Mouse (Mus musculus) embryonic facial prominence, embryonic 13.5 days (tissue): ENCODE measurements at regions not wholly inside any gene's neighbourhood (a gene's known extent, or its start where the extent isn't known, plus 50 kb on each side); places are given as distances from the start of the nearest gene placed in this dataset.

Experiments
- ATAC-seq: fragments of 200-750 bp; cut with Nextera tagmentation; 2 replicates; pipeline ENCODE4 v1.8.0; 2017; ENCODE audit warnings: low read depth; ENCODE audit not compliant: insufficient number of reproducible peaks, insufficient read depth, low FRiP score, low TSS enrichment
- H3K27ac ChIP-seq: fragments of 300-500 bp; sonication (generic); 2 replicates; pipeline ENCODE4 v1.5.1; 2015; ENCODE audit warnings: moderate library complexity, mild to moderate bottlenecking, inconsistent platforms
- H3K27me3 ChIP-seq: fragments of 300-500 bp; sonication (generic); 2 replicates; pipeline ENCODE4 v1.6.1; 2015; ENCODE audit warnings: mild to moderate bottlenecking, inconsistent platforms
- H3K36me3 ChIP-seq: fragments of 300-500 bp; sonication (generic); 2 replicates; pipeline ENCODE4 v1.6.1; 2015; ENCODE audit warnings: mild to moderate bottlenecking, inconsistent platforms
- H3K4me1 ChIP-seq: fragments of 300-500 bp; sonication (generic); 2 replicates; pipeline ENCODE4 v1.6.1; 2015; ENCODE audit warnings: inconsistent platforms
- H3K4me2 ChIP-seq: fragments of 300-500 bp; sonication (generic); 2 replicates; pipeline ENCODE4 v1.6.1; 2015; ENCODE audit warnings: moderate library complexity, mild to moderate bottlenecking, inconsistent platforms
- H3K4me3 ChIP-seq: fragments of 300-500 bp; sonication (generic); 2 replicates; pipeline ENCODE4 v1.5.1; 2015; ENCODE audit warnings: mild to moderate bottlenecking, inconsistent platforms
- H3K9ac ChIP-seq: fragments of 300-500 bp; sonication (generic); 2 replicates; pipeline ENCODE4 v1.6.1; 2015; ENCODE audit warnings: mild to moderate bottlenecking, inconsistent platforms
- H3K9me3 ChIP-seq: fragments of 300-500 bp; sonication (generic); 2 replicates; pipeline ENCODE4 v1.6.1; 2016; ENCODE audit warnings: inconsistent platforms
- WGBS: fragments of 180-500 bp; shearing (Covaris S2); methylation state at CpG from one replicate; pipeline ENCODE4 v1.1.7; 2015; ENCODE audit warnings: mixed read lengths; 5-methylcytosine and 5-hydroxymethylcytosine counted together

DNA sequence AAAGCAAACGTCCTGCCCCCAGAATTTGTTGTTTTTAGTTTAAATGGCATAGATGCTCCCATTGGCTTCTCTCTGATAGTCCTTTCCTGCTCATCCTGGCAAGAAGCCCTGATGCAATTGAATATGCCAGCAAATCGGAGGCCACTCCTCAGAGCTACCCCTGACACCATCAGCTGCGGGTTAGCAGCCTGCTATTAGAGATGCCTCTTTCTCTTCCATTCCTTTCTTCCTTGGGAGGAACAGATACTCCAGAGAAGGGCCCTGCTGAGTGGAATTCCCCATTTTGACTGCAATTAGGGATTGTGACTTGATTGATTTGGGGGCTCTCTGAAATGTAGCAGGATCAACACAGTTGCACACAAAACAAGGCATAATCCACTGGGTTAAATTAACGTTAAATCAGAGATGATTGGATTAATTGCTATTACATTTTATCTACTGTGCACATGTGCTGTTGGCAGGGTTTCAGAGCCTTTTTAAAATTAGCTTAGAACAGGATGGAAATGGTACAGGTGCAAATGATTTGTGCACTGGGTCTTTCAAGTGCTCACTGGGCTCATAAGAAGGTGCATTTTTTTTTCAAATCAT, 303.3 kb upstream of the Fam92a start:
- Histone ChIP-seq H3K4me2 (no peak overlapping the region), H3K4me3 (no peak overlapping the region), H3K36me3 (no peaks in the 10 kb centered on the region), H3K27me3 (no peaks in the 10 kb centered on the region), H3K4me1 (peaks cover 19% of the 10 kb centered on the region), H3K9me3 (no peaks in the 10 kb centered on the region), H3K9ac (no peak overlapping the region), H3K27ac (no peak overlapping the region)
- ATAC-seq = no peak
- WGBS = 52% methylated on average over 4 of the region's 4 CpGs

DNA sequence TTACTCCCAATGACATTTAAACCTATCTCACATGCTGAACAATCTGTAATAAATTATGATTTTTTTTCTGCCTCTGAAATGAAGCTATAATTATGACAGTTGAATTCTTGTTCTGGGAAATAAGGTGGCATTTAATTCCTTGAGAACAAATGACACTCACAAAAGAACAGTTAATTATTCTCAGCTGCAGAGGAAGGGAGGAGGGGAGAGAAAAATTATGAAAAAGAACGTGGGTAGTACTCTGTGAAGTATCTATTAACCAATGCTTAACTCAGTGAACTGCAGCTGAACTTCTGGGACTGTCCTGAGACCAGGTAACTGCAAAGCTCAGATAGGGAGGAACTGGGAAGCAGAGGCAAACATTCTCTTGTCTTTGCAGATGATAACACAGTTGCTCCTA, 302.6 kb upstream of the Fam92a start:
- H3K4me2 ChIP-seq = no peak overlapping the region
- 12% methylated on average over 1 of the region's 1 CpGs for WGBS
- no peaks in the 10 kb centered on the region for H3K36me3 ChIP-seq
- peaks cover 19% of the 10 kb centered on the region for H3K4me1 ChIP-seq
- H3K27ac ChIP-seq = no peak overlapping the region
- ATAC-seq = no peak
- H3K4me3 ChIP-seq = no peak overlapping the region
- H3K9me3 ChIP-seq = no peaks in the 10 kb centered on the region
- no peak overlapping the region for H3K9ac ChIP-seq
- no peaks in the 10 kb centered on the region for H3K27me3 ChIP-seq

DNA sequence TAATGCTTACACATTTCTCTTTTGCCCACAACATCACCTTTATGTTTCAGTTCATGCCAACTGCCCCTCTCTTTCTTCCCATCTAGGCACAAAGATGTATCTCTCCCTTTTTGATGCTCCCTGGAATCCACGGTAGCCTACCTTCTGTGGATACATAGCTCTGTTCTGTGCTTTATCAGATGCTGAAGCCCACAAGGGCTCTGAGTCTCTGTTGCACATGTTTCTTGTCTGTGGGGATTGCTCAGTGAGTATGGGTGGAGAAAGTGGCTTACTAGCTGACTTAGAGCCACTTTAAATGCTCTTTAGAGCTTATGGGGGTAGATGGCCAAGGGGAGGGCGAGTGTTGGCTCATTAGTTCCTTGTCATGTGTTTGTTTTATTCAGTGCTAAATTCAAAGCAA, 289.9 kb upstream of the Fam92a start:
- peaks cover 8% of the 10 kb centered on the region; the same call in 1 of the 2 replicates for H3K4me1 ChIP-seq
- no peak overlapping the region for H3K4me3 ChIP-seq
- H3K9me3 ChIP-seq = no peaks in the 10 kb centered on the region
- no peak overlapping the region for H3K27ac ChIP-seq
- H3K4me2 ChIP-seq = no peak overlapping the region
- H3K36me3 ChIP-seq = no peaks in the 10 kb centered on the region
- ATAC-seq = no peak
- H3K27me3 ChIP-seq = no peaks in the 10 kb centered on the region
- no peak overlapping the region for H3K9ac ChIP-seq
- WGBS = 80% methylated on average over 2 of the region's 2 CpGs

DNA sequence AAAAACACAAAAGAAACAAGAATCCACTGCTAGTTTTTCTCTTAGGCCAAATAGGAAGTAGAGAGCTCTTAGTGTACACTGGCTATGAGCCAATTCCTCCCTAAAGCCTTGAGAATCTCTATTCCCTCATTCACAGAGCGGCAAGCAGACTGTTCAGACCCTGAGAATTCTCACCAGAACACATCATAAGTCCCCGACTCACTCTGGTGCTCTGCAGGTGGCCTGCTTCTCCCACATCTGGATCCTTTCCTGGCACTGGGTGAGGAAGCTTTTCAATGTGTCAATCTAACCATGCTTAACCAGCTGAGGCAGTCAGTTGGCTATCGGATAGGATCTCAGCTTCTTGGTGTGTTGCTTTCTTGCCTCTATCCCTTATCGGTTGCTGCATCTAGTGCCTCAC, 289.4 kb upstream of the Fam92a start:
- ATAC-seq = no peak

DNA sequence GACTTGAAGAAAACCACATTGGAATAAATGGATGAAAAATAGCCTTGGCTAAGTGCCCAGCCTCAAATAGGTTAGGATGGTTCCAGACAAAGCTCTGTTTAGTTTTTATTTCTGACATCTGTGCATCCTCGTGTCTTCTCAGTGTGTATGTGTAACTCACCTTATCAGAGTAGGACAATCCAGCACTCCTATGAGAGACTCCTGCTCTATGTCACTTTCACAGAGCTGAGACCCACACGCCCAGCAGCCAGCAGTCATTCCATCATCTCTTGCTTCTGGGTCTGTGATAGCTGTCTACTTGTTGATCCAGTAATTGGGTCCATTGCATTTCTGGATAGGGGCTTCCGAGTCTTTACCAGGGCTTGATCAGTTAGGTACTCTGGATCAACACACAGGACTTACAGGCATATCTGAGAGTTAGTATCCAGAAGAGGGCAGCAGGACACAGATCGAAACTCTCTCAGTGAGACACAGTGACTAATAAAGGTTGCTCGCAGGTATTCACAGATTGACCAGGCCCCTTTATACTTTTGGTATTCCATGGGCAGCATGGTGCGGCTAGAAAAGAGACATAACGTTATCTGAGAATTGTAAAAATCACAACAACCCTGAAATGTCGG, 286.3 kb upstream of the Fam92a start:
- no peaks in the 10 kb centered on the region for H3K27me3 ChIP-seq
- no peak overlapping the region for H3K9ac ChIP-seq
- WGBS = 71% methylated on average over 8 of the region's 8 CpGs
- H3K27ac ChIP-seq = no peak overlapping the region
- H3K9me3 ChIP-seq = no peaks in the 10 kb centered on the region
- H3K4me2 ChIP-seq = no peak overlapping the region
- no peaks in the 10 kb centered on the region for H3K36me3 ChIP-seq
- no peak for ATAC-seq
- H3K4me3 ChIP-seq = no peak overlapping the region
- peaks cover 8% of the 10 kb centered on the region; the same call in 1 of the 2 replicates for H3K4me1 ChIP-seq

More for the DNA sequence above, 289.4 kb upstream of the Fam92a start:
- H3K9ac ChIP-seq = no peak overlapping the region
- H3K9me3 ChIP-seq = no peaks in the 10 kb centered on the region
- H3K27ac ChIP-seq = no peak overlapping the region
- H3K36me3 ChIP-seq = no peaks in the 10 kb centered on the region
- H3K4me2 ChIP-seq = no peak overlapping the region
- WGBS = 51% methylated on average over 4 of the region's 4 CpGs
- peaks cover 8% of the 10 kb centered on the region; the same call in 1 of the 2 replicates for H3K4me1 ChIP-seq
- H3K27me3 ChIP-seq = no peaks in the 10 kb centered on the region
- no peak overlapping the region for H3K4me3 ChIP-seq

DNA sequence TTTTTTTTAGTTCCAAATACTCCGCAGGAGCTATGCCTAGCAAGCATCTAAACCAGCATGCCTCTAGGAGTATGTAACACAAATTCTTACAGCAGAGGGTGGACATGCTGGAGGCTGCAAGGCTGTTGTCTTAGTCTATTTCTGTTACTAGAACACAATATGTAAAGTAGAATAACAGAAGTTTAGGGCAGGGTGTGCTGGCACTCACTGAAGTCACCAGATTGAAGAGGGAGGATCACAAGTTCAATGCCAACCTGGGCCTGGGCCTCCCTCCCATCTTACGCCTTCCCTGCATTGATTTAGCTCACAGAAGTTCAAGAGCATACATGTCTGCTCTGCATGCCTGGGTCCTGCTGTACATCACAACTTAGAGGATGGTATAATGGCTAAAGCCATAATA, 280.3 kb upstream of the Fam92a start:
- H3K4me2 ChIP-seq = no peak overlapping the region
- no peaks in the 10 kb centered on the region for H3K27me3 ChIP-seq
- H3K4me3 ChIP-seq = no peak overlapping the region
- no peak overlapping the region for H3K27ac ChIP-seq
- no peak for ATAC-seq
- 85% methylated on average over 2 of the region's 2 CpGs for WGBS
- H3K9me3 ChIP-seq = no peaks in the 10 kb centered on the region
- H3K9ac ChIP-seq = no peak overlapping the region
- H3K4me1 ChIP-seq = no peaks in the 10 kb centered on the region
- no peaks in the 10 kb centered on the region for H3K36me3 ChIP-seq

DNA sequence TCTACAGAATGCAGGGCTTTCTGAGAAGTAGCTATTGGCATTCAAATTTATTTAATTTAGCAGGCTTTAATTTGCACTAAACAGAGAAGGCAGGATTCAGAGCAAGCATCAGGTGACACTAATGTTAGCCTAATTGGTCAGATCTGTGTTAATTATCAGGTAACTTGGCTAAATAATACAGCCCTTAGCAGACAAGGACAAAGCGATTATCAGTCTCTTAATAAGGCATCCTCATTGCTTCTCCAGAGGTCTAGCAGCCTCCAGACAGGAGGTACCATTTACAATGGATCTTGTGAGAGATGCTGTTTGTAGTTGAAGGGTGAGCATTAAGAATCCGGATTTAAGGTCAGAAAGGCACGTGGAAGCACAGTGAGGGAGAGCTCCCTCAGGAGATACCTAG, 253.7 kb upstream of the Fam92a start:
- Histone ChIP-seq H3K9ac (no peak overlapping the region), H3K4me1 (0 out of 2 replicates have a peak, but pooled peaks cover 5% of the 10 kb centered on the region), H3K4me3 (no peak overlapping the region), H3K36me3 (no peaks in the 10 kb centered on the region), H3K27ac (no peak overlapping the region), H3K27me3 (no peaks in the 10 kb centered on the region), H3K4me2 (no peak overlapping the region), H3K9me3 (no peaks in the 10 kb centered on the region)
- 31% methylated on average over 3 of the region's 3 CpGs for WGBS
- ATAC-seq = no peak

DNA sequence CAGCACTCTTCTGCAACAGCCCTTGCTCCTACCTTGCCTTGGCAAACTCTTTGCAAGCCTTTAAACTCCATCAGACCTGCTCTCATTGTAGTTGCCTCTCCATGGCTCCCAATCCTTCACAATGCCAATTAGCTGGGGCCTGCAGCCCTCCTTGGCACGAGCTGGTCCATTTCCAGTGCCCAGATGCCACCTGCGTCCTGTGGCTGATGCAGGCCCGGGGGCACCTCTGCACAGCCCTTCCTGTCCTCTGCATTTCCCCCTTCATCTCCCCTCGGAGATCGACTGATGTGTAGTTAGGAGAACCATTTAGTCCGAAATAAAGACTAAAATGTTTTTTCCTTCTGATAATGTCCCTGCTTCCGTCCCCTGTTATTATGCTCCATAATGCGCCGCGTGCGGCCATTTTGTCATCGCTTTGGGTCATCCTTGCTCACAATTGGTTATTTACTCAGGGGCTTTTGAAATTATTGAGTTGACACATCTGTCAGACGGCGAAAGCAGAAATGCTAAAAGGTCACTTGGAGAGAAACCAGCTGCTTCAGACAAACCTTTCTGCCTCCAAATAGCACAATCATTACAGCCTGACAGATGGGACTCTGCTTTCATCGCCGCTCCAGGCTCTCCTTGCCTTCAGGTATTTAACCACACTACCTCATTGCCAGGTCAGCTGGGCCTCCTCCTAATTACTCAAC, 250.0 kb upstream of the Fam92a start:
- Histone ChIP-seq H3K9ac (no peak overlapping the region), H3K4me2 (no peak overlapping the region), H3K4me1 (peaks cover 9% of the 10 kb centered on the region), H3K4me3 (no peak overlapping the region), H3K9me3 (no peaks in the 10 kb centered on the region), H3K36me3 (no peaks in the 10 kb centered on the region), H3K27ac (no peak overlapping the region), H3K27me3 (no peaks in the 10 kb centered on the region)
- WGBS = 79% methylated on average over 16 of the region's 16 CpGs
- ATAC-seq = no peak

DNA sequence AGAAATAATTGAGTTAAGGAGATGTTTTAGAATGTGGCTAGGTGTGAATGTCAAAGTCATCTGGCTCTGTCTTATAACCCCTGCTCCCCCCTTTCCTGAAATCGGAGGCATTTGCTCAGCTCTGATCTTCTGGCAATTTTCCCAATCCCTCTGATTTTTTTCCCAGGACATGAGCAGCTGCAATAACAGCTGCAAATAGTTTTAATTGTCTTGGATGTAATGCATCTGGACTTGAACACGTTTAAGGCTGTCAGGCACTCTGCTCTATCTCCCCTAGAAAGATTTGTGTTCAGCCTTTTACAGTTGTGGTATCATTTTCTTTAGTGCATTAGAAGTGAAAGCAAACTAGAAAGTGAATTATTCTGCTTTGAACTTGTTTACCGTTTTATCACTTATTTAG, 246.3 kb upstream of the Fam92a start:
- 27% methylated on average over 3 of the region's 3 CpGs for WGBS
- Histone ChIP-seq H3K4me1 (peaks cover 9% of the 10 kb centered on the region), H3K4me2 (no peak overlapping the region), H3K27ac (no peak overlapping the region), H3K27me3 (no peaks in the 10 kb centered on the region), H3K9ac (no peak overlapping the region), H3K36me3 (no peaks in the 10 kb centered on the region), H3K9me3 (no peaks in the 10 kb centered on the region), H3K4me3 (no peak overlapping the region)
- ATAC-seq = no peak

DNA sequence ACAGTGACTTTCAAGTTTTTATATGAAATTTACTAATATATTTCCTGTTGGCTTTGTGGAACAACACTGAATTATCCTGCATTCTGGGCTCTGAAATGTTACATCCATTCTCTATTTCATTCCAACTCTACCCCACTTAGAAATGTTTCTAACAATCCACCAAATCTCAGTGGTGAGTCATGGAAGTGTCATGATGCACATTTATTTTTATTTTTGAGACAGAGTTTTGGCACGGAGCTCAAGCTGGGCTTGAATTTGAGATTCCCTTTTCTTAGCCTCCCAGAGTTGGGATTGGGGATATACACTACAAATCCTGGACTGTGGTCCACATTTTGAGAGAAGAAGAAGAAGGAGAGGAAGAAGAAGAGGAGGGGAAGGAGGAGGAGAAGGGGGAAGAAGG, 223.5 kb upstream of the Fam92a start:
- no peak for ATAC-seq
- no peaks in the 10 kb centered on the region for H3K36me3 ChIP-seq
- H3K4me3 ChIP-seq = no peak overlapping the region
- no peaks in the 10 kb centered on the region for H3K4me1 ChIP-seq
- H3K9ac ChIP-seq = no peak overlapping the region
- H3K27ac ChIP-seq = no peak overlapping the region
- no peak overlapping the region for H3K4me2 ChIP-seq
- no peaks in the 10 kb centered on the region for H3K9me3 ChIP-seq
- WGBS = 78% methylated on average over 1 of the region's 1 CpGs
- no peaks in the 10 kb centered on the region for H3K27me3 ChIP-seq

DNA sequence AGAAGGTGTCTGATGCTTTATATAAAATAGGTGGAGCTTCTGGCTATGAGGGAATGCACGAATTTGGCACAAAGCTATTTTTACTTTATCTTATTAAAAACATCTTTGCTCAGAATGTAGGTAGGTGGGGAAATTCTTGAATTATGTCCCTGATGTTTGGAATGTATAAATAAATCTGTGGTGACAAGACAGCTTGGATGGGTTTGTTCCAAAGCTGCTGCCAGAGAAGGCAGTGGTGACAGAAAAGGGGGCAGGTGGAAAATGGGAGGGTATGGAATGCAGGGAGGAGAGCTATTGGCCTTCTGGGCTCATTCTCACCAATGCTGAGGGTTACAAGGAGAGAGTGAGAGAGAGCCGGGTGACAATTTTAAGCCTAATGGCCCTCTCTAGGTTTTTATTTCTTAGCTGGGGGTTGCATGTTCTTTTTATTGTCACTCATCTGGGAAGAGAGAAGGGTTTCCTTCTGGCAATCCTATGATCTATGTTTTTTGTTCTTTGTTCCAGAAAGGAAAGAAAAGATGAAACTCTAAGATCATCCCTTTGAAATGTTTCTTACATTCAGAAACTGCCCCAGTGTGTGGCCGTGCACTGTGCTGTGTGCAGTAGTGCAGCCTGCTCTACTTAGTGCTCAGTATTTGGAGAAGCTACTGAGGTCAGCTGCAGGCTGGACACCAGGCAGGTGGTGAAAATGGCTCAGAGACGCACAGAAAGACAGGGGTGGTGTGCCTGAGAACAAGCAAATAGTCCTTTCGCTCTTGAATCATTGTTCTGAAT, 205.2 kb upstream of the Fam92a start:
- no peak overlapping the region for H3K4me3 ChIP-seq
- no peaks in the 10 kb centered on the region for H3K27me3 ChIP-seq
- H3K4me1 ChIP-seq = no peaks in the 10 kb centered on the region
- H3K27ac ChIP-seq = no peak overlapping the region
- no peak overlapping the region for H3K9ac ChIP-seq
- no peak overlapping the region for H3K4me2 ChIP-seq
- no peak for ATAC-seq
- no peaks in the 10 kb centered on the region for H3K9me3 ChIP-seq
- H3K36me3 ChIP-seq = no peaks in the 10 kb centered on the region
- WGBS = 76% methylated on average over 5 of the region's 5 CpGs
